Mouse (Mus musculus) E14TG2a.4 (cell line): ENCODE data around the gene Hip1r.

Experiments used
- H3K27me3 ChIP-seq: 2 replicates; pipeline ENCODE4 v1.6.1; 2014; ENCODE audit warnings: low read length, control low read depth; ENCODE audit not compliant: insufficient read depth
- H3K36me3 ChIP-seq: 2 replicates; pipeline ENCODE4 v1.6.1; 2014; ENCODE audit warnings: low read length, control low read depth; ENCODE audit not compliant: insufficient read depth
- H3K4me1 ChIP-seq: replicated peaks from 2 replicates; pipeline ENCODE4 v1.6.1; 2014; ENCODE audit warnings: low read depth, low read length, control low read depth
- H3K4me3 ChIP-seq: replicated peaks from 2 replicates; pipeline ENCODE4 v1.5.1; 2014; ENCODE audit warnings: mild to moderate bottlenecking, low read length
- H3K9me3 ChIP-seq: 2 replicates; pipeline ENCODE4 v1.6.1; 2014; ENCODE audit warnings: low read length, control low read depth
- CTCF ChIP-seq: conservative IDR thresholded peaks from 2 replicates; pipeline ENCODE4 v1.5.1; 2014; ENCODE audit warnings: low read length
- NANOG ChIP-seq: IDR thresholded peaks from 2 replicates; pipeline ENCODE4 v1.6.1; 2014; ENCODE audit warnings: borderline replicate concordance, low read length, mixed read lengths
- POU5F1 ChIP-seq: IDR thresholded peaks from 2 replicates; pipeline ENCODE4 v1.6.1; 2014; ENCODE audit warnings: low read length, borderline replicate concordance

The Hip1r gene

GRCm38 (mm10) chr5:124036341-124036740 is 62.9 kb downstream of the Hip1r start:
- peaks cover 6% of the 10 kb centered on the region for H3K4me1 ChIP-seq
- H3K36me3 ChIP-seq = no peaks in the 10 kb centered on the region
- TF ChIP-seq POU5F1 (no peak), NANOG (no peak), CTCF (no peak)

GRCm38 (mm10) chr5:124036836-124037235 is 63.4 kb downstream of the Hip1r start:
- Histone ChIP-seq H3K4me1 (0 out of 2 replicates have a peak, but pooled peaks cover 4% of the 10 kb centered on the region), H3K9me3 (no peaks in the 10 kb centered on the region), H3K27me3 (0 out of 2 replicates have a peak, but pooled peaks cover 5% of the 10 kb centered on the region), H3K4me3 (no peak overlapping the region), H3K36me3 (no peaks in the 10 kb centered on the region)
- TF ChIP-seq CTCF = no peak
- no peak for TF ChIP-seq NANOG
- no peak for TF ChIP-seq POU5F1

More at GRCm38 (mm10) chr5:124036341-124036740, 62.9 kb downstream of the Hip1r start:
- Histone ChIP-seq H3K27me3 (0 out of 2 replicates have a peak, but pooled peaks cover 8% of the 10 kb centered on the region), H3K4me3 (no peak overlapping the region), H3K9me3 (no peaks in the 10 kb centered on the region)

- H3K4me1 ChIP-seq = 0 out of 2 replicates have a peak, but pooled peaks cover 4% of the 10 kb centered on the region
- H3K27me3 ChIP-seq = 0 out of 2 replicates have a peak, but pooled peaks cover 3% of the 10 kb centered on the region
- no peaks in the 10 kb centered on the region for H3K36me3 ChIP-seq
- H3K4me3 ChIP-seq = no peak overlapping the region
- H3K9me3 ChIP-seq = no peaks in the 10 kb centered on the region
- TF ChIP-seq POU5F1 = no peak
- no peak for TF ChIP-seq CTCF
- TF ChIP-seq NANOG = no peak
These were observed 66.2 kb downstream of the Hip1r start for GRCm38 (mm10) chr5:124039602-124040001.

- H3K27me3 ChIP-seq = no peaks in the 10 kb centered on the region
- no peaks in the 10 kb centered on the region for H3K36me3 ChIP-seq
- no peak for TF ChIP-seq CTCF
- no peak overlapping the region for H3K4me3 ChIP-seq
- H3K9me3 ChIP-seq = no peaks in the 10 kb centered on the region
- H3K4me1 ChIP-seq = 0 out of 2 replicates have a peak, but pooled peaks cover 4% of the 10 kb centered on the region
These were observed 67.7 kb downstream of the Hip1r start for GRCm38 (mm10) chr5:124041097-124041496.

GRCm38 (mm10) chr5:124043212-124043978 is 70.0 kb downstream of the Hip1r start:
- Histone ChIP-seq H3K27me3 (no peaks in the 10 kb centered on the region), H3K4me3 (no peak overlapping the region), H3K4me1 (peaks cover 17% of the 10 kb centered on the region), H3K36me3 (no peaks in the 10 kb centered on the region), H3K9me3 (no peaks in the 10 kb centered on the region)
- TF ChIP-seq CTCF = no peak
- TF ChIP-seq NANOG = no peak
- no peak for TF ChIP-seq POU5F1

- no peaks in the 10 kb centered on the region for H3K9me3 ChIP-seq
- H3K27me3 ChIP-seq = no peaks in the 10 kb centered on the region
- TF ChIP-seq NANOG (no peak), POU5F1 (no peak), CTCF (no peak)
- peaks cover 17% of the 10 kb centered on the region for H3K4me1 ChIP-seq
- no peaks in the 10 kb centered on the region for H3K36me3 ChIP-seq
- no peak overlapping the region for H3K4me3 ChIP-seq
These were observed 70.6 kb downstream of the Hip1r start for GRCm38 (mm10) chr5:124043999-124044398.

GRCm38 (mm10) chr5:124045453-124046010 is 72.1 kb downstream of the Hip1r start:
- no peak for TF ChIP-seq CTCF
- no peak for TF ChIP-seq NANOG
- no peak for TF ChIP-seq POU5F1
- H3K9me3 ChIP-seq = no peaks in the 10 kb centered on the region
- H3K4me1 ChIP-seq = peaks cover 27% of the 10 kb centered on the region
- no peak overlapping the region for H3K4me3 ChIP-seq
- H3K36me3 ChIP-seq = no peaks in the 10 kb centered on the region
- no peaks in the 10 kb centered on the region for H3K27me3 ChIP-seq

- H3K36me3 ChIP-seq = no peaks in the 10 kb centered on the region
- no peak overlapping the region for H3K4me3 ChIP-seq
- no peaks in the 10 kb centered on the region for H3K9me3 ChIP-seq
- no peaks in the 10 kb centered on the region for H3K27me3 ChIP-seq
- peaks cover 28% of the 10 kb centered on the region for H3K4me1 ChIP-seq
- no peak for TF ChIP-seq CTCF
- TF ChIP-seq POU5F1 = no peak
- TF ChIP-seq NANOG = no peak
These were observed 73.4 kb downstream of the Hip1r start for GRCm38 (mm10) chr5:124046741-124047401.
